Mouse (Mus musculus) limb, embryonic 15.5 days (tissue): ENCODE measurements at regions not wholly inside any gene's neighbourhood (a gene's known extent, or its start where the extent isn't known, plus 50 kb on each side); places are given as distances from the start of the nearest gene placed in this dataset.
"Not testable (repeated sequence)": the region's sequence is repeated elsewhere in the genome, so short reads cannot be mapped to it uniquely, and the experiment has no call there.

ENCODE experiments used
- ATAC-seq: fragments of 200-750 bp; cut with Nextera tagmentation; 2 replicates; pipeline ENCODE4 v1.8.0; 2017; ENCODE audit warnings: low read depth, moderate TSS enrichment; ENCODE audit not compliant: insufficient number of reproducible peaks, low FRiP score, low TSS enrichment
- H3K27ac ChIP-seq: fragments of 300-500 bp; sonication (generic); 2 replicates; pipeline ENCODE4 v1.5.1; 2015; ENCODE audit warnings: moderate library complexity, mild to moderate bottlenecking, inconsistent platforms
- H3K27me3 ChIP-seq: fragments of 300-500 bp; sonication (generic); 2 replicates; pipeline ENCODE4 v1.6.1; 2015; ENCODE audit warnings: inconsistent platforms
- H3K36me3 ChIP-seq: fragments of 300-500 bp; sonication (generic); 2 replicates; pipeline ENCODE4 v1.6.1; 2015; ENCODE audit warnings: inconsistent platforms
- H3K4me1 ChIP-seq: fragments of 300-500 bp; sonication (generic); 2 replicates; pipeline ENCODE4 v1.6.1; 2015; ENCODE audit warnings: inconsistent platforms
- H3K4me2 ChIP-seq: fragments of 300-500 bp; sonication (generic); 2 replicates; pipeline ENCODE4 v1.6.1; 2015; ENCODE audit warnings: mild to moderate bottlenecking, inconsistent platforms
- H3K4me3 ChIP-seq: fragments of 300-500 bp; sonication (generic); 2 replicates; pipeline ENCODE4 v1.5.1; 2015; ENCODE audit warnings: mild to moderate bottlenecking, inconsistent platforms
- H3K9ac ChIP-seq: fragments of 300-500 bp; sonication (generic); 2 replicates; pipeline ENCODE4 v1.6.1; 2015; ENCODE audit warnings: inconsistent platforms
- H3K9me3 ChIP-seq: fragments of 300-500 bp; sonication (generic); 2 replicates; pipeline ENCODE4 v1.6.1; 2016; ENCODE audit warnings: inconsistent platforms
- WGBS: fragments of 180-500 bp; shearing (Covaris S2); methylation state at CpG from one replicate; pipeline ENCODE4 v1.1.7; 2015; 5-methylcytosine and 5-hydroxymethylcytosine counted together

GRCm38 (mm10) chr11:56505068-56505467 lies 464.3 kb upstream of the Nmur2 start:
- H3K4me1 ChIP-seq: no peaks in the 10 kb centered on the region
- 63% methylated on average over 4 of the region's 4 CpGs for WGBS
- no peak overlapping the region for H3K4me2 ChIP-seq
- H3K27me3 ChIP-seq: no peaks in the 10 kb centered on the region
- ATAC-seq: no peak
- no peaks in the 10 kb centered on the region for H3K9me3 ChIP-seq
- H3K27ac ChIP-seq: no peak overlapping the region
- H3K9ac ChIP-seq: no peak overlapping the region
- no peaks in the 10 kb centered on the region for H3K36me3 ChIP-seq
- H3K4me3 ChIP-seq: no peak overlapping the region

- 73% methylated on average over 2 of the region's 2 CpGs for WGBS
- no peak overlapping the region for H3K9ac ChIP-seq
- no peaks in the 10 kb centered on the region for H3K36me3 ChIP-seq
- no peaks in the 10 kb centered on the region for H3K9me3 ChIP-seq
- no peaks in the 10 kb centered on the region for H3K27me3 ChIP-seq
- H3K4me3 ChIP-seq: no peak overlapping the region
- H3K4me2 ChIP-seq: no peak overlapping the region
- ATAC-seq: no peak
- no peak overlapping the region for H3K27ac ChIP-seq
- no peaks in the 10 kb centered on the region for H3K4me1 ChIP-seq
These were observed 474.1 kb upstream of the Nmur2 start for GRCm38 (mm10) chr11:56514941-56515340.

GRCm38 (mm10) chr11:56518486-56518885 lies 477.7 kb upstream of the Nmur2 start:
- ATAC-seq: no peak
- Histone ChIP-seq H3K27ac (no peak overlapping the region), H3K4me1 (no peaks in the 10 kb centered on the region), H3K4me2 (no peak overlapping the region), H3K9me3 (no peaks in the 10 kb centered on the region), H3K27me3 (no peaks in the 10 kb centered on the region), H3K4me3 (no peak overlapping the region), H3K36me3 (no peaks in the 10 kb centered on the region), H3K9ac (no peak overlapping the region)
- 52% methylated on average over 2 of the region's 2 CpGs for WGBS

GRCm38 (mm10) chr11:56550736-56551135 lies 460.5 kb upstream of the Gria1 start:
- Histone ChIP-seq H3K27ac (no peak overlapping the region), H3K36me3 (no peaks in the 10 kb centered on the region), H3K4me2 (no peak overlapping the region), H3K4me3 (no peak overlapping the region), H3K9ac (no peak overlapping the region), H3K4me1 (no peaks in the 10 kb centered on the region), H3K9me3 (no peaks in the 10 kb centered on the region), H3K27me3 (no peaks in the 10 kb centered on the region)
- ATAC-seq: no peak
- WGBS: 46% methylated on average over 4 of the region's 4 CpGs

- Histone ChIP-seq H3K27ac (no peak overlapping the region), H3K4me1 (no peaks in the 10 kb centered on the region), H3K4me2 (no peak overlapping the region), H3K9ac (no peak overlapping the region), H3K27me3 (no peaks in the 10 kb centered on the region), H3K36me3 (no peaks in the 10 kb centered on the region), H3K4me3 (no peak overlapping the region), H3K9me3 (no peaks in the 10 kb centered on the region)
- WGBS: 71% methylated on average over 1 of the region's 1 CpGs
- no peak for ATAC-seq
These were observed 454.9 kb upstream of the Gria1 start for GRCm38 (mm10) chr11:56556332-56556731.

GRCm38 (mm10) chr11:56580028-56580427 lies 431.2 kb upstream of the Gria1 start:
- H3K4me2 ChIP-seq: no peak overlapping the region
- 63% methylated on average over 5 of the region's 5 CpGs for WGBS
- H3K27ac ChIP-seq: no peak overlapping the region
- H3K36me3 ChIP-seq: no peaks in the 10 kb centered on the region
- H3K9ac ChIP-seq: no peak overlapping the region
- H3K9me3 ChIP-seq: no peaks in the 10 kb centered on the region
- H3K4me1 ChIP-seq: no peaks in the 10 kb centered on the region
- ATAC-seq: no peak
- no peak overlapping the region for H3K4me3 ChIP-seq
- no peaks in the 10 kb centered on the region for H3K27me3 ChIP-seq

- H3K36me3 ChIP-seq: no peaks in the 10 kb centered on the region
- no peak overlapping the region for H3K4me3 ChIP-seq
- H3K4me2 ChIP-seq: no peak overlapping the region
- no peaks in the 10 kb centered on the region for H3K9me3 ChIP-seq
- H3K27ac ChIP-seq: no peak overlapping the region
- ATAC-seq: no peak
- H3K27me3 ChIP-seq: no peaks in the 10 kb centered on the region
- 63% methylated on average over 3 of the region's 3 CpGs for WGBS
- H3K4me1 ChIP-seq: no peaks in the 10 kb centered on the region
- no peak overlapping the region for H3K9ac ChIP-seq
These were observed 428.1 kb upstream of the Gria1 start for GRCm38 (mm10) chr11:56583054-56583453.

GRCm38 (mm10) chr11:56593435-56593834 lies 417.8 kb upstream of the Gria1 start:
- not testable (repeated sequence) for H3K4me1 ChIP-seq, H3K36me3 ChIP-seq, H3K9ac ChIP-seq, H3K27ac ChIP-seq, H3K27me3 ChIP-seq, H3K4me3 ChIP-seq, H3K4me2 ChIP-seq, H3K9me3 ChIP-seq
- WGBS: 84% methylated on average over 3 of the region's 6 CpGs
- ATAC-seq: peak; percentile 82; the same call in 1 of the 2 replicates

GRCm38 (mm10) chr11:56603742-56604141 lies 407.4 kb upstream of the Gria1 start:
- H3K4me1 ChIP-seq: no peaks in the 10 kb centered on the region
- H3K9me3 ChIP-seq: no peaks in the 10 kb centered on the region
- no peaks in the 10 kb centered on the region for H3K27me3 ChIP-seq
- no peak for ATAC-seq
- H3K4me2 ChIP-seq: no peak overlapping the region
- H3K27ac ChIP-seq: no peak overlapping the region
- H3K9ac ChIP-seq: no peak overlapping the region
- no peak overlapping the region for H3K4me3 ChIP-seq
- H3K36me3 ChIP-seq: no peaks in the 10 kb centered on the region
- WGBS: 73% methylated on average over 1 of the region's 1 CpGs

GRCm38 (mm10) chr11:56627659-56628058 lies 383.5 kb upstream of the Gria1 start:
- no peak for ATAC-seq
- Histone ChIP-seq H3K27ac (no peak overlapping the region), H3K9me3 (no peaks in the 10 kb centered on the region), H3K4me1 (no peaks in the 10 kb centered on the region), H3K9ac (no peak overlapping the region), H3K36me3 (no peaks in the 10 kb centered on the region), H3K4me3 (no peak overlapping the region), H3K4me2 (no peak overlapping the region), H3K27me3 (no peaks in the 10 kb centered on the region)
- 53% methylated on average over 3 of the region's 3 CpGs for WGBS

GRCm38 (mm10) chr11:56633445-56633844 lies 377.7 kb upstream of the Gria1 start:
- no peak overlapping the region for H3K27ac ChIP-seq
- no peak overlapping the region for H3K4me3 ChIP-seq
- no peak for ATAC-seq
- H3K4me1 ChIP-seq: no peaks in the 10 kb centered on the region
- no peaks in the 10 kb centered on the region for H3K27me3 ChIP-seq
- no peak overlapping the region for H3K9ac ChIP-seq
- WGBS: 57% methylated on average over 2 of the region's 2 CpGs
- H3K36me3 ChIP-seq: no peaks in the 10 kb centered on the region
- H3K9me3 ChIP-seq: no peaks in the 10 kb centered on the region
- no peak overlapping the region for H3K4me2 ChIP-seq

- no peaks in the 10 kb centered on the region for H3K9me3 ChIP-seq
- no peak for ATAC-seq
- no peak overlapping the region for H3K4me3 ChIP-seq
- H3K27me3 ChIP-seq: no peaks in the 10 kb centered on the region
- 68% methylated on average over 8 of the region's 8 CpGs for WGBS
- no peak overlapping the region for H3K4me2 ChIP-seq
- no peaks in the 10 kb centered on the region for H3K4me1 ChIP-seq
- H3K9ac ChIP-seq: no peak overlapping the region
- H3K36me3 ChIP-seq: no peaks in the 10 kb centered on the region
- H3K27ac ChIP-seq: no peak overlapping the region
These were observed 374.5 kb upstream of the Gria1 start for GRCm38 (mm10) chr11:56636606-56637226.

GRCm38 (mm10) chr11:56641716-56642115 lies 369.5 kb upstream of the Gria1 start:
- WGBS: 77% methylated on average over 3 of the region's 3 CpGs
- Histone ChIP-seq H3K4me1 (no peaks in the 10 kb centered on the region), H3K9ac (no peak overlapping the region), H3K4me3 (no peak overlapping the region), H3K27ac (no peak overlapping the region), H3K4me2 (no peak overlapping the region), H3K36me3 (no peaks in the 10 kb centered on the region), H3K9me3 (no peaks in the 10 kb centered on the region), H3K27me3 (no peaks in the 10 kb centered on the region)
- no peak for ATAC-seq
